Mouse (Mus musculus) midbrain, postnatal 0 days (tissue): ENCODE data around the gene Slc2a1. TPM values are rescaled to one million over a fixed set of nuclear protein-coding genes. Genes with fewer than 3 reads are reported as not detected.
A peak's percentile ranks its signal among the peaks of the same experiment; 100 is the strongest.

Source experiments
- ATAC-seq: fragments of 200-750 bp; cut with Nextera tagmentation; 2 replicates; pipeline ENCODE4 v1.8.0; 2017; ENCODE audit warnings: moderate number of reproducible peaks, mild to moderate bottlenecking, moderate TSS enrichment, moderate library complexity; ENCODE audit not compliant: low FRiP score
- DNase-seq: peaks from one replicate; pipeline ENCODE4 v3.0.0-alpha.2; 2015; ENCODE audit warnings: low spot score
- H3K27ac ChIP-seq: fragments of 300-500 bp; sonication (generic); 2 replicates; pipeline ENCODE4 v1.5.1; 2014; ENCODE audit warnings: low read depth, mild to moderate bottlenecking, low read length, mixed read lengths
- H3K27me3 ChIP-seq: fragments of 300-500 bp; sonication (generic); 2 replicates; pipeline ENCODE4 v1.6.1; 2014; ENCODE audit warnings: low read length, control low read depth, mixed read lengths; ENCODE audit not compliant: insufficient read depth
- H3K36me3 ChIP-seq: fragments of 300-500 bp; sonication (generic); 2 replicates; pipeline ENCODE4 v1.6.1; 2014; ENCODE audit warnings: low read length, control low read depth, mixed read lengths; ENCODE audit not compliant: insufficient read depth
- H3K4me1 ChIP-seq: fragments of 300-500 bp; sonication (generic); 2 replicates; pipeline ENCODE4 v1.6.1; 2014; ENCODE audit warnings: mild to moderate bottlenecking, control low read depth, antibody characterized with exemption, low read length, mixed read lengths; ENCODE audit not compliant: insufficient read depth
- H3K4me2 ChIP-seq: fragments of 300-500 bp; sonication (generic); 2 replicates; pipeline ENCODE4 v1.6.1; 2014; ENCODE audit warnings: low read depth, mild to moderate bottlenecking, low read length, mixed read lengths; ENCODE audit not compliant: poor library complexity, severe bottlenecking
- H3K4me3 ChIP-seq: fragments of 300-500 bp; sonication (generic); 2 replicates; pipeline ENCODE4 v1.5.1; 2014; ENCODE audit warnings: low read depth, mild to moderate bottlenecking, low read length, moderate library complexity
- H3K9ac ChIP-seq: fragments of 300-500 bp; sonication (generic); replicated peaks from 2 replicates; pipeline ENCODE4 v1.6.1; 2014; ENCODE audit warnings: mild to moderate bottlenecking, low read length, moderate library complexity, mixed read lengths; ENCODE audit not compliant: poor library complexity, severe bottlenecking
- H3K9me3 ChIP-seq: fragments of 300-500 bp; sonication (generic); 2 replicates; pipeline ENCODE4 v1.6.1; 2016; ENCODE audit warnings: low read length, control low read depth
- CTCF ChIP-seq: IDR thresholded peaks from 2 replicates; pipeline ENCODE4 v1.5.1; 2016; ENCODE audit warnings: antibody characterized with exemption, mild to moderate bottlenecking
- WGBS: fragments of 180-500 bp; shearing (Covaris S2); extraction: QIAGEN DNeasy Blood & Tissue Kit; methylation state at CpG from one replicate; pipeline ENCODE4 v1.1.7; 2014; 5-methylcytosine and 5-hydroxymethylcytosine counted together
- polyA plus RNA-seq: library from polyadenylated mRNA; unstranded; fragments of >200 nt; fragmentation: Nextera tagmentation; extraction: Ambion mirVana; gene quantifications from 2 replicates; pipeline ENCODE4 v1.2.1, GENCODE M21; 2015
- total RNA-seq: library from RNA; depleted of rRNA; stranded (reverse); fragments of >200 nt; gene quantifications from 2 replicates; pipeline ENCODE4 v1.2.3, GENCODE M21; 2014

Slc2a1 gene
- total and polyA plus RNA-seq, 2 experiments from 2014 or later = 43.1 to 104 TPM

- H3K4me1 ChIP-seq = no peaks in the 10 kb centered on the region
- H3K9me3 ChIP-seq = no peaks in the 10 kb centered on the region
- WGBS = 91% methylated on average over 7 of the region's 7 CpGs
Measured at GRCm38 (mm10) chr4:119146816-119147215, 38.3 kb downstream of the Slc2a1 start.

GRCm38 (mm10) chr4:119147347-119147746 lies 38.8 kb downstream of the Slc2a1 start:
- Histone ChIP-seq H3K9ac (no peak overlapping the region), H3K27ac (no peak overlapping the region), H3K36me3 (no peaks in the 10 kb centered on the region), H3K4me2 (no peak overlapping the region), H3K9me3 (no peaks in the 10 kb centered on the region), H3K4me3 (no peak overlapping the region), H3K27me3 (no peaks in the 10 kb centered on the region), H3K4me1 (no peaks in the 10 kb centered on the region)
- WGBS = 94% methylated on average over 5 of the region's 5 CpGs
- no peak for DNase-seq
- TF ChIP-seq CTCF = no peak
- no peak for ATAC-seq

More at GRCm38 (mm10) chr4:119146816-119147215, 38.3 kb downstream of the Slc2a1 start:
- DNase-seq = no peak
- H3K27ac ChIP-seq = no peak overlapping the region
- no peak overlapping the region for H3K9ac ChIP-seq
- H3K27me3 ChIP-seq = no peaks in the 10 kb centered on the region
- no peak for TF ChIP-seq CTCF
- H3K4me3 ChIP-seq = no peak overlapping the region
- no peaks in the 10 kb centered on the region for H3K36me3 ChIP-seq
- no peak overlapping the region for H3K4me2 ChIP-seq
- ATAC-seq = no peak

- no peaks in the 10 kb centered on the region for H3K9me3 ChIP-seq
- no peak overlapping the region for H3K9ac ChIP-seq
- H3K4me3 ChIP-seq = no peak overlapping the region
- TF ChIP-seq CTCF = no peak
- no peak for ATAC-seq
- no peak overlapping the region for H3K27ac ChIP-seq
- H3K36me3 ChIP-seq = no peaks in the 10 kb centered on the region
- no peaks in the 10 kb centered on the region for H3K4me1 ChIP-seq
- no peak overlapping the region for H3K4me2 ChIP-seq
- no peaks in the 10 kb centered on the region for H3K27me3 ChIP-seq
- WGBS = 90% methylated on average over 11 of the region's 11 CpGs
- DNase-seq = no peak
Measured at GRCm38 (mm10) chr4:119148741-119149140, 40.2 kb downstream of the Slc2a1 start.

- no peaks in the 10 kb centered on the region for H3K27me3 ChIP-seq
- no peak overlapping the region for H3K4me3 ChIP-seq
- 29% methylated on average over 2 of the region's 2 CpGs for WGBS
- H3K36me3 ChIP-seq = no peaks in the 10 kb centered on the region
- H3K9ac ChIP-seq = no peak overlapping the region
- no peak overlapping the region for H3K4me2 ChIP-seq
- no peak overlapping the region for H3K27ac ChIP-seq
- DNase-seq = peak; percentile 22
- no peak for ATAC-seq
- H3K4me1 ChIP-seq = no peaks in the 10 kb centered on the region
- TF ChIP-seq CTCF = peak; percentile 54
- H3K9me3 ChIP-seq = no peaks in the 10 kb centered on the region
Measured at GRCm38 (mm10) chr4:119157186-119157585, 48.7 kb downstream of the Slc2a1 start.

GRCm38 (mm10) chr4:119157891-119158290 lies 49.4 kb downstream of the Slc2a1 start:
- no peak overlapping the region for H3K4me3 ChIP-seq
- H3K27me3 ChIP-seq = no peaks in the 10 kb centered on the region
- no peaks in the 10 kb centered on the region for H3K9me3 ChIP-seq
- H3K36me3 ChIP-seq = no peaks in the 10 kb centered on the region
- no peak overlapping the region for H3K27ac ChIP-seq
- no peak for DNase-seq
- ATAC-seq = no peak
- 89% methylated on average over 5 of the region's 5 CpGs for WGBS
- H3K4me1 ChIP-seq = no peaks in the 10 kb centered on the region
- no peak for TF ChIP-seq CTCF
- H3K4me2 ChIP-seq = no peak overlapping the region
- no peak overlapping the region for H3K9ac ChIP-seq

GRCm38 (mm10) chr4:119161358-119161757 lies 52.8 kb downstream of the Slc2a1 start:
- no peak for TF ChIP-seq CTCF
- Histone ChIP-seq H3K27me3 (no peaks in the 10 kb centered on the region), H3K9ac (no peak overlapping the region), H3K9me3 (no peaks in the 10 kb centered on the region), H3K4me3 (no peak overlapping the region), H3K36me3 (no peaks in the 10 kb centered on the region), H3K27ac (no peak overlapping the region), H3K4me2 (no peak overlapping the region), H3K4me1 (no peaks in the 10 kb centered on the region)
- ATAC-seq (no peak), DNase-seq (no peak)
- 78% methylated on average over 3 of the region's 3 CpGs for WGBS
